ENCODE assay signal across 19 mouse cellular contexts in genomic region chr6:14720772-14721414, GRCm38 (mm10). TPM values are rescaled to one million over a fixed set of nuclear protein-coding genes. Genes with fewer than 3 reads are reported as not detected.
"Had no signal": no experiment of that assay in that cellular context is flagged by ENCODE, and none has a peak within 500 bp of the region (broad histone marks: within the 10 kb centered on the region; RNA-seq: fewer than 3 reads in every experiment).

No protein-coding gene starts in this region.

- H3K4me3 ChIP-seq: kidney, embryonic 15.5 days; left cerebral cortex, adult 2 months; limb, embryonic 13.5 days; myocyte; neural tube, embryonic 15.5 days had no signal

- H3K9ac ChIP-seq: kidney, embryonic 15.5 days; limb, embryonic 13.5 days; liver, embryonic 14.5 days; neural tube, embryonic 15.5 days had no signal

- H3K27ac ChIP-seq: kidney, embryonic 15.5 days; left cerebral cortex, adult 2 months; limb, embryonic 13.5 days; liver, embryonic 14.5 days; neural tube, embryonic 15.5 days had no signal

- H3K4me2 ChIP-seq: kidney, embryonic 15.5 days; limb, embryonic 13.5 days; neural tube, embryonic 15.5 days had no signal

- H3K4me1 ChIP-seq: kidney, embryonic 15.5 days; limb, embryonic 13.5 days; neural tube, embryonic 15.5 days had no signal

- DNase-seq: kidney, adult 2 months; kidney, postnatal 14 days; lung, adult 18-20 months; right cerebral cortex, postnatal 4 days; spleen, adult 18-20 months; thymus, adult 2 months; thymus, postnatal 25 days had no signal

- H3K27me3 ChIP-seq: kidney, embryonic 15.5 days; limb, embryonic 13.5 days; neural tube, embryonic 15.5 days had no signal

- H3K9me3 ChIP-seq: kidney, embryonic 15.5 days; limb, embryonic 13.5 days; neural tube, embryonic 15.5 days had no signal

- H3K36me3 ChIP-seq: kidney, embryonic 15.5 days; limb, embryonic 13.5 days; neural tube, embryonic 15.5 days had no signal

RNA-seq across cellular contexts. Expression of gene Ppp1r3a, which starts 34.2 kb away (rescaled TPM):
- total RNA-seq: layer of hippocampus, adult 8-10 months; layer of hippocampus, postnatal 14 days; left cerebral cortex, adult 2 months; left cerebral cortex, postnatal 25 days; megakaryocyte-erythroid progenitor cell, adult 5-6 weeks had no signal
- polyA plus RNA-seq: large intestine, adult 2 months; liver, adult 2 months; liver, embryonic 14.5 days had no signal
